Mouse (Mus musculus): ENCODE measurements around the gene Prss40. TPM values are rescaled to one million over a fixed set of nuclear protein-coding genes. Genes with fewer than 3 reads are reported as not detected.

Prss40 gene
- polyA plus RNA-seq, 1 experiment from 2014 or later = 0.15 TPM

Other genes with a start within 250 kb of the Prss40 start
- gene Ccdc115, start 121.3 kb downstream of the Prss40 start, polyA plus RNA-seq (2015; fragmentation: Nextera tagmentation; extraction: Ambion mirVana) = 67.4 and 73.6 TPM in 2 replicates
- 58.8 and 65.6 TPM in 2 replicates for gene Imp4, start 121.1 kb downstream of the Prss40 start, polyA plus RNA-seq (2015; fragmentation: Nextera tagmentation; extraction: Ambion mirVana)
- gene Ptpn18, start 101.2 kb downstream of the Prss40 start, polyA plus RNA-seq (2015; fragmentation: Nextera tagmentation; extraction: Ambion mirVana) = 4.0 and 4.2 TPM in 2 replicates
- not detected in 2 replicates for gene Prss39, start 62.5 kb downstream of the Prss40 start, polyA plus RNA-seq (2015; fragmentation: Nextera tagmentation; extraction: Ambion mirVana)
- 0.32 and 0.49 TPM in 2 replicates for gene Cfc1, start 25.3 kb downstream of the Prss40 start, polyA plus RNA-seq (2015; fragmentation: Nextera tagmentation; extraction: Ambion mirVana)
- 30.0 and 33.5 TPM in 2 replicates for gene Amer3, start 18.7 kb upstream of the Prss40 start, polyA plus RNA-seq (2015; fragmentation: Nextera tagmentation; extraction: Ambion mirVana)

Measured in forebrain, embryonic 16.5 days (tissue).